Mouse (Mus musculus) liver, embryonic 11.5 days (tissue): Measurements from ENCODE around the gene Cav3. TPM values are rescaled to one million over a fixed set of nuclear protein-coding genes. Genes with fewer than 3 reads are reported as not detected.

ENCODE experiments used
- ATAC-seq: fragments of 200-750 bp; cut with Nextera tagmentation; replicated peaks from 2 replicates; pipeline ENCODE4 v1.8.0; 2017; ENCODE audit warnings: moderate number of reproducible peaks, mild to moderate bottlenecking, moderate TSS enrichment, moderate library complexity; ENCODE audit not compliant: low FRiP score
- DNase-seq: peaks from one replicate; pipeline ENCODE4 v3.0.0-alpha.2; 2017; ENCODE audit warnings: low spot score
- H3K27ac ChIP-seq: fragments of 300-500 bp; sonication (generic); 2 replicates; pipeline ENCODE4 v1.5.1; 2014; ENCODE audit warnings: mild to moderate bottlenecking, low read depth, low read length, control low read depth
- H3K27me3 ChIP-seq: fragments of 300-500 bp; sonication (generic); replicated peaks from 2 replicates; pipeline ENCODE4 v1.6.1; 2014; ENCODE audit warnings: low read length, mixed read lengths; ENCODE audit not compliant: control insufficient read depth, insufficient read depth
- H3K36me3 ChIP-seq: fragments of 300-500 bp; sonication (generic); 2 replicates; pipeline ENCODE4 v1.6.1; 2014; ENCODE audit warnings: mild to moderate bottlenecking, low read length, moderate library complexity, mixed read lengths; ENCODE audit not compliant: control insufficient read depth, insufficient read depth
- H3K4me1 ChIP-seq: fragments of 300-500 bp; sonication (generic); replicated peaks from 2 replicates; pipeline ENCODE4 v1.6.1; 2014; ENCODE audit warnings: low read length, mixed read lengths; ENCODE audit not compliant: control insufficient read depth, insufficient read depth
- H3K4me2 ChIP-seq: fragments of 300-500 bp; sonication (generic); 2 replicates; pipeline ENCODE4 v1.6.1; 2014; ENCODE audit warnings: mild to moderate bottlenecking, control low read depth, moderate library complexity
- H3K4me3 ChIP-seq: fragments of 300-500 bp; sonication (generic); 2 replicates; pipeline ENCODE4 v1.5.1; 2014; ENCODE audit warnings: low read depth, low read length, control low read depth
- H3K9ac ChIP-seq: fragments of 300-500 bp; sonication (generic); 2 replicates; pipeline ENCODE4 v1.6.1; 2014; ENCODE audit warnings: low read depth, low read length, control low read depth
- H3K9me3 ChIP-seq: fragments of 300-500 bp; sonication (generic); 2 replicates; pipeline ENCODE4 v1.6.1; 2016; ENCODE audit warnings: low read length, inconsistent platforms, mixed read lengths; ENCODE audit not compliant: control insufficient read depth
- WGBS: fragments of 180-500 bp; shearing (Covaris S2); extraction: QIAGEN DNeasy Blood & Tissue Kit; methylation state at CpG from one replicate; pipeline ENCODE4 v1.1.7; 2014; 5-methylcytosine and 5-hydroxymethylcytosine counted together
- polyA plus RNA-seq: library from polyadenylated mRNA; unstranded; fragments of >200 nt; fragmentation: Nextera tagmentation; extraction: Ambion mirVana; gene quantifications from 2 replicates; pipeline ENCODE4 v1.2.1, GENCODE M21; 2014

The Cav3 gene
- polyA plus RNA-seq, 1 experiment from 2014 or later, result 0.52 TPM

- Histone ChIP-seq H3K36me3 (no peaks in the 10 kb centered on the region), H3K4me1 (no peaks in the 10 kb centered on the region), H3K4me2 (no peak overlapping the region), H3K27ac (no peak overlapping the region), H3K27me3 (no peaks in the 10 kb centered on the region), H3K9me3 (no peaks in the 10 kb centered on the region), H3K9ac (no peak overlapping the region), H3K4me3 (no peak overlapping the region)
- 53% methylated on average over 3 of the region's 3 CpGs for WGBS
- ATAC-seq, result no peak
- no peak for DNase-seq
Measured at GRCm38 (mm10) chr6:112517991-112518390, 58.7 kb downstream of the Cav3 start.

Other genes with a start within 250 kb of the Cav3 start
- 1.2 and 1.5 TPM in 2 replicates for gene Lmcd1, start 185.7 kb upstream of the Cav3 start, polyA plus RNA-seq
- 0.13 and 0.49 TPM in 2 replicates for gene Ssu2, start 71.5 kb upstream of the Cav3 start, polyA plus RNA-seq
- gene Oxtr, start 30.4 kb downstream of the Cav3 start, polyA plus RNA-seq, result 0.04 TPM in 1 of 2 replicates, not detected in the other
- gene Rad18, start 237.2 kb downstream of the Cav3 start, polyA plus RNA-seq, result 47.6 and 48.9 TPM in 2 replicates